9 mouse cellular contexts compared by ENCODE assay signal in the genomic region with DNA sequence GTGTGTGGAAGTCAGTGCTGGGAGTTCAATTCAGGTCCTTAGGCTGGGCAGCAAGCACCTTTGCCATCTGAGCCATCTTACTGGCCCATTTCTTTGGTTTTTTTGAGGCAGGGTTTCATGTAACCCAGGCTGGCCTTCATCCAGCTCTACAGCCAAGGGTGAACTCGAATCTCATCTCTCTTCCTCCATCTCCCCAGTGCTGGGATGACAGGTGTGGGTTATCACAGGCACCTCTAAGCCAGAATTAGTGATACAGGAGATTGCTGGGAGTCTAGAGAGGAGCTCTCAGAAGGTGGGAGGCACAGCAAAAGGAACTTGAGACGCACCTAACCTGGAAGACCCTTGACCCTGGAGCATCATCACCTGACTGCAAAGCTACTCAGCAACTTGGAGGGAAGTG. TPM values are rescaled to one million over a fixed set of nuclear protein-coding genes. Genes with fewer than 3 reads are reported as not detected.
DNase-seq lines count a peak whose midpoint lies in the region; ATAC-seq and TF ChIP-seq lines count a peak whose summit lies in the region.
"Had no signal": no experiment of that assay in that cellular context is flagged by ENCODE, and none has a peak within 500 bp of the region (broad histone marks: within the 10 kb centered on the region; RNA-seq: fewer than 3 reads in every experiment).

No protein-coding gene starts in this region.

- H3K27me3 ChIP-seq in heart, postnatal 0 days (ENCODE audit: control insufficient read depth, insufficient read depth, low read length): no peaks in the 10 kb centered on the region
- H3K27me3 ChIP-seq in embryonic facial prominence, embryonic 12.5 days: peaks cover 6% of the 10 kb centered on the region; the same call in 1 of the 2 replicates
- H3K27me3 ChIP-seq in limb, embryonic 14.5 days (ENCODE audit: control insufficient read depth, insufficient read depth, low read length): no peaks in the 10 kb centered on the region

- no peak for ATAC-seq in heart, postnatal 0 days (ENCODE audit: insufficient read depth, low read depth)
- ATAC-seq in embryonic facial prominence, embryonic 12.5 days (ENCODE audit: insufficient number of reproducible peaks, insufficient read depth, low FRiP score, low TSS enrichment): no peak
- no peak for ATAC-seq in limb, embryonic 14.5 days (ENCODE audit: low FRiP score, low read depth)

- no peak for DNase-seq in heart, postnatal 0 days (ENCODE audit: low spot score)
- DNase-seq in heart, adult 9 months (ENCODE audit: low spot score in 2 of 2): no peak
- peak; percentile 20 for DNase-seq in CD4-positive helper T cell, adult 2 months (ENCODE audit: low read depth, low spot score)
- DNase-seq in limb, embryonic 14.5 days (ENCODE audit: low spot score): no peak
- no peak for DNase-seq in thymus, adult 18-20 months
- DNase-seq in thymus, postnatal 25 days: no peak
- DNase-seq in frontal cortex, postnatal 36 days (ENCODE audit: low spot score in 2 of 2): no peak

- TF ChIP-seq POLR2A in limb, embryonic 14.5 days (IDR thresholded peaks at IDR 0.05; ENCODE audit: borderline replicate concordance, extremely low read depth, insufficient read depth, insufficient read length): no peak

- 34% methylated on average over 2 of the region's 2 CpGs for WGBS in heart, postnatal 0 days
- 44% methylated on average over 2 of the region's 2 CpGs for WGBS in embryonic facial prominence, embryonic 12.5 days
- 58% methylated on average over 2 of the region's 2 CpGs for WGBS in limb, embryonic 14.5 days

- H3K4me2 ChIP-seq in heart, postnatal 0 days (ENCODE audit: low read depth, low read length): peak overlapping the region; percentile 64; the same call in 1 of the 2 replicates
- peak overlapping the region; percentile 81 for H3K4me2 ChIP-seq in embryonic facial prominence, embryonic 12.5 days (replicated peaks)
- peak overlapping the region; percentile 85; the same call in 1 of the 2 replicates for H3K4me2 ChIP-seq in limb, embryonic 14.5 days (replicated peaks; ENCODE audit: low read depth, low read length, severe bottlenecking)

- H3K36me3 ChIP-seq in heart, postnatal 0 days (replicated peaks; ENCODE audit: control insufficient read depth, insufficient read depth, low read length): peaks cover 22% of the 10 kb centered on the region
- peaks cover 25% of the 10 kb centered on the region for H3K36me3 ChIP-seq in embryonic facial prominence, embryonic 12.5 days
- H3K36me3 ChIP-seq in limb, embryonic 14.5 days (ENCODE audit: control insufficient read depth, insufficient read depth, low read length): peaks cover 25% of the 10 kb centered on the region

- no peaks in the 10 kb centered on the region for H3K9me3 ChIP-seq in heart, postnatal 0 days (replicated peaks; ENCODE audit: control insufficient read depth, low read length)
- no peaks in the 10 kb centered on the region for H3K9me3 ChIP-seq in embryonic facial prominence, embryonic 12.5 days
- no peaks in the 10 kb centered on the region for H3K9me3 ChIP-seq in limb, embryonic 14.5 days (ENCODE audit: control insufficient read depth, low read length)

- H3K27ac ChIP-seq in heart, postnatal 0 days (ENCODE audit: low read depth): no peak overlapping the region
- no peak overlapping the region for H3K27ac ChIP-seq in embryonic facial prominence, embryonic 12.5 days
- no peak overlapping the region for H3K27ac ChIP-seq in limb, embryonic 14.5 days (replicated peaks; ENCODE audit: low read depth, low read length)

- no peak overlapping the region for H3K4me3 ChIP-seq in heart, postnatal 0 days (ENCODE audit: low read depth, low read length)
- H3K4me3 ChIP-seq in embryonic facial prominence, embryonic 12.5 days: peak overlapping the region; percentile 55
- peak overlapping the region; percentile 69 for H3K4me3 ChIP-seq in limb, embryonic 14.5 days (replicated peaks; ENCODE audit: low read length)

- H3K4me1 ChIP-seq in heart, postnatal 0 days (ENCODE audit: control insufficient read depth, insufficient read depth): no peaks in the 10 kb centered on the region
- H3K4me1 ChIP-seq in embryonic facial prominence, embryonic 12.5 days: 0 out of 2 replicates have a peak, but pooled peaks cover 11% of the 10 kb centered on the region
- peaks cover 17% of the 10 kb centered on the region for H3K4me1 ChIP-seq in limb, embryonic 14.5 days (ENCODE audit: control insufficient read depth, insufficient read depth, low read length)

- no peak for TF ChIP-seq EP300 in heart, postnatal 0 days (IDR thresholded peaks at IDR 0.05; ENCODE audit: low read depth)

- no peak overlapping the region for H3K9ac ChIP-seq in heart, postnatal 0 days (replicated peaks; ENCODE audit: low read depth, low read length)
- H3K9ac ChIP-seq in embryonic facial prominence, embryonic 12.5 days: no peak overlapping the region
- H3K9ac ChIP-seq in limb, embryonic 14.5 days (ENCODE audit: low read depth, low read length, severe bottlenecking): no peak overlapping the region

- no peak for TF ChIP-seq CTCF in heart, postnatal 0 days (IDR thresholded peaks at IDR 0.05; ENCODE audit: low read depth)

RNA-seq across cellular contexts. Expression of gene Arpc1b, which starts 0.6 kb away (rescaled TPM):
- total RNA-seq in heart, postnatal 0 days (2014; rRNA removed; ENCODE audit: low replicate concordance): 105 and 267 TPM in 2 replicates
- polyA plus RNA-seq in heart, postnatal 0 days (2015; fragmentation: Nextera tagmentation; extraction: Ambion mirVana): 179 and 181 TPM in 2 replicates
- 132 and 134 TPM in 2 replicates for polyA plus RNA-seq in embryonic facial prominence, embryonic 12.5 days (2016; fragmentation: Nextera tagmentation; extraction: Ambion mirVana)
- polyA plus RNA-seq in limb, embryonic 14.5 days (2012; rRNA removed): 324 and 340 TPM in 2 replicates
- 214 and 217 TPM in 2 replicates for polyA plus RNA-seq in limb, embryonic 14.5 days (2014; fragmentation: Nextera tagmentation; extraction: Ambion mirVana)

RNA-seq across cellular contexts. Expression of gene Pdap1, which starts 26.6 kb away (rescaled TPM):
- 8.6 and 15.9 TPM in 2 replicates for total RNA-seq in heart, postnatal 0 days (2014; rRNA removed; ENCODE audit: low replicate concordance)
- polyA plus RNA-seq in heart, postnatal 0 days (2015; fragmentation: Nextera tagmentation; extraction: Ambion mirVana): 58.0 and 58.1 TPM in 2 replicates
- polyA plus RNA-seq in embryonic facial prominence, embryonic 12.5 days (2016; fragmentation: Nextera tagmentation; extraction: Ambion mirVana): 129 and 130 TPM in 2 replicates
- 60.3 and 114 TPM in 2 replicates for polyA plus RNA-seq in limb, embryonic 14.5 days (2012; rRNA removed)
- polyA plus RNA-seq in limb, embryonic 14.5 days (2014; fragmentation: Nextera tagmentation; extraction: Ambion mirVana): 91.5 and 99.3 TPM in 2 replicates

RNA-seq across cellular contexts. Expression of gene Bud31, which starts 26.7 kb away (rescaled TPM):
- 61.2 and 91.1 TPM in 2 replicates for total RNA-seq in heart, postnatal 0 days (2014; rRNA removed; ENCODE audit: low replicate concordance)
- polyA plus RNA-seq in heart, postnatal 0 days (2015; fragmentation: Nextera tagmentation; extraction: Ambion mirVana): 119 and 121 TPM in 2 replicates
- polyA plus RNA-seq in embryonic facial prominence, embryonic 12.5 days (2016; fragmentation: Nextera tagmentation; extraction: Ambion mirVana): 218 and 235 TPM in 2 replicates
- 116 and 147 TPM in 2 replicates for polyA plus RNA-seq in limb, embryonic 14.5 days (2012; rRNA removed)
- polyA plus RNA-seq in limb, embryonic 14.5 days (2014; fragmentation: Nextera tagmentation; extraction: Ambion mirVana): 191 and 197 TPM in 2 replicates

RNA-seq across cellular contexts. Expression of gene Kpna7, which starts 29.6 kb away (rescaled TPM):
- total RNA-seq in heart, postnatal 0 days (2014; rRNA removed; ENCODE audit: low replicate concordance): not detected in 2 replicates
- polyA plus RNA-seq in heart, postnatal 0 days (2015; fragmentation: Nextera tagmentation; extraction: Ambion mirVana): not detected in 2 replicates
- not detected in 2 replicates for polyA plus RNA-seq in embryonic facial prominence, embryonic 12.5 days (2016; fragmentation: Nextera tagmentation; extraction: Ambion mirVana)
- polyA plus RNA-seq in limb, embryonic 14.5 days (2012; rRNA removed): not detected in 2 replicates
- not detected in 2 replicates for polyA plus RNA-seq in limb, embryonic 14.5 days (2014; fragmentation: Nextera tagmentation; extraction: Ambion mirVana)
- polyA plus RNA-seq: large intestine, adult 2 months had no signal

RNA-seq across cellular contexts. Expression of gene Arpc1a, which starts 29.8 kb away (rescaled TPM):
- 64.7 and 73.5 TPM in 2 replicates for total RNA-seq in heart, postnatal 0 days (2014; rRNA removed; ENCODE audit: low replicate concordance)
- 82.0 and 83.5 TPM in 2 replicates for polyA plus RNA-seq in heart, postnatal 0 days (2015; fragmentation: Nextera tagmentation; extraction: Ambion mirVana)
- 158 and 159 TPM in 2 replicates for polyA plus RNA-seq in embryonic facial prominence, embryonic 12.5 days (2016; fragmentation: Nextera tagmentation; extraction: Ambion mirVana)
- polyA plus RNA-seq in limb, embryonic 14.5 days (2012; rRNA removed): 145 and 150 TPM in 2 replicates
- 142 and 147 TPM in 2 replicates for polyA plus RNA-seq in limb, embryonic 14.5 days (2014; fragmentation: Nextera tagmentation; extraction: Ambion mirVana)
